Mouse (Mus musculus) limb, embryonic 13.5 days (tissue): ENCODE data around the gene Pik3ca. TPM values are rescaled to one million over a fixed set of nuclear protein-coding genes. Genes with fewer than 3 reads are reported as not detected.

Experiments
- ATAC-seq: fragments of 200-750 bp; cut with Nextera tagmentation; 2 replicates; pipeline ENCODE4 v1.8.0; 2017; ENCODE audit warnings: low read depth, moderate number of reproducible peaks, moderate TSS enrichment; ENCODE audit not compliant: low FRiP score
- H3K27ac ChIP-seq: fragments of 300-500 bp; sonication (generic); 2 replicates; pipeline ENCODE4 v1.5.1; 2015; ENCODE audit warnings: inconsistent platforms, mild to moderate bottlenecking, moderate library complexity
- H3K27me3 ChIP-seq: fragments of 300-500 bp; sonication (generic); 2 replicates; pipeline ENCODE4 v1.6.1; 2015; ENCODE audit warnings: mild to moderate bottlenecking, inconsistent platforms
- H3K36me3 ChIP-seq: fragments of 300-500 bp; sonication (generic); 2 replicates; pipeline ENCODE4 v1.6.1; 2015; ENCODE audit warnings: inconsistent platforms, mild to moderate bottlenecking, moderate library complexity
- H3K4me1 ChIP-seq: fragments of 300-500 bp; sonication (generic); 2 replicates; pipeline ENCODE4 v1.6.1; 2015; ENCODE audit warnings: inconsistent platforms
- H3K4me2 ChIP-seq: fragments of 300-500 bp; sonication (generic); replicated peaks from 2 replicates; pipeline ENCODE4 v1.6.1; 2015; ENCODE audit warnings: inconsistent platforms, mild to moderate bottlenecking, moderate library complexity
- H3K4me3 ChIP-seq: fragments of 300-500 bp; sonication (generic); 2 replicates; pipeline ENCODE4 v1.5.1; 2015; ENCODE audit warnings: moderate library complexity, mild to moderate bottlenecking, inconsistent platforms
- H3K9ac ChIP-seq: fragments of 300-500 bp; sonication (generic); 2 replicates; pipeline ENCODE4 v1.6.1; 2015; ENCODE audit warnings: mild to moderate bottlenecking, inconsistent platforms
- H3K9me3 ChIP-seq: fragments of 300-500 bp; sonication (generic); 2 replicates; pipeline ENCODE4 v1.6.1; 2016; ENCODE audit warnings: inconsistent platforms
- WGBS: fragments of 180-500 bp; shearing (Covaris S2); methylation state at CpG from one replicate; pipeline ENCODE4 v1.1.7; 2015; 5-methylcytosine and 5-hydroxymethylcytosine counted together
- polyA plus RNA-seq: library from polyadenylated mRNA; unstranded; fragments of >200 nt; fragmentation: Nextera tagmentation; extraction: Ambion mirVana; gene quantifications from 2 replicates; pipeline ENCODE4 v1.2.1, GENCODE M21; 2015

The Pik3ca gene
- polyA plus RNA-seq, 1 experiment from 2014 or later = 10.6 TPM

DNA sequence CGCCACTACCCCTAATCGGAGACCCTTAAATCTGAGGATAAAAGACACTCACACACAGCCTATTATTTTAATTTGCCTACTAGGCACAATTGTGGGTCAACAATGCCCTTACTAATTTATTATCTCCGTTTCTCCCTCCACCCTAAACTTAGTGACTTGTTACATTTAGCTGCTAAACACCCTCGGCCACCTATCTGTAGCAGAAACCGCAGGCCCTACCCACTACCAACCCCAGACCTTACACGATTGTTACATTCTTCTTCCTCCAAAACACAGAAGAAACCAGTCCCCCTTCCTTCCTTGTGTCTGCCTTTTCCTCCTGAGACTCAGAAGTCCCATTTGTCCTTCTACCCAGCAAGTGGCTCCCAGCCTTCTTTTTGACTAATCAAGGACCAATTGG lies 9.3 kb downstream of the Pik3ca start:
- Histone ChIP-seq H3K27ac (no peak overlapping the region), H3K9ac (no peak overlapping the region), H3K4me3 (no peak overlapping the region), H3K4me2 (no peak overlapping the region), H3K27me3 (no peaks in the 10 kb centered on the region), H3K9me3 (no peaks in the 10 kb centered on the region), H3K36me3 (no peaks in the 10 kb centered on the region), H3K4me1 (peaks cover 15% of the 10 kb centered on the region)
- 81% methylated on average over 6 of the region's 6 CpGs for WGBS
- no peak for ATAC-seq

GRCm38 (mm10) chr3:32408811-32409273 lies 11.4 kb downstream of the Pik3ca start:
- Histone ChIP-seq H3K9ac (no peak overlapping the region), H3K4me2 (no peak overlapping the region), H3K4me1 (peaks cover 18% of the 10 kb centered on the region), H3K27me3 (no peaks in the 10 kb centered on the region), H3K9me3 (no peaks in the 10 kb centered on the region), H3K27ac (no peak overlapping the region), H3K36me3 (no peaks in the 10 kb centered on the region), H3K4me3 (no peak overlapping the region)
- 89% methylated on average over 3 of the region's 3 CpGs for WGBS
- no peak for ATAC-seq

DNA sequence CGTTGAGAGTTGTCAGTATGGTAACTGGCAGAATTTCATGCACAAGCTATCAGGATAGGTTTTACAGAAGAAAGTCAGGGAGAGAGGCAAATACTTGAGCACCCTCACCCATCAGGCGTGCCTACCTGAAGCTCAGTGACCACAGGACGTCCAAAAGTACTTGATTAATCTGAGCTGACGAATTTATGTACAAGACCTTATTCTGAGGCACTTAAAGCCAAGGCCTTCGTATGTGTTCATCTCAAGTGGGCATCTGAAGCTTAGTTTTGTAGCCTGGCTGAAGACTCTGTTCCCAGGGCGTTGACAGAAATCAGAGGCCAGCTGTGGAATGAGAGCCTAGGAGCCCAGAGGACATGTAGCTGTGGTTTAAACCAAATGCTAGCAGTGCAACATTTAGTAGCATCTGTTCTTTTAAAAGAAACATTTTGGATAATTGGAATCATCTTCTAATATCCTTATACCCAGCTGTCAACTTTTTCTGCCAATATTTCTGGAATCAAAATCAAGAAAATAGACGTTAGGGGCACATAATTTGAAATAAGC lies 15.1 kb downstream of the Pik3ca start:
- Histone ChIP-seq H3K4me1 (peaks cover 38% of the 10 kb centered on the region), H3K36me3 (no peaks in the 10 kb centered on the region), H3K27ac (no peak overlapping the region), H3K9ac (no peak overlapping the region), H3K27me3 (no peaks in the 10 kb centered on the region), H3K4me3 (no peak overlapping the region), H3K4me2 (no peak overlapping the region), H3K9me3 (no peaks in the 10 kb centered on the region)
- no peak for ATAC-seq
- WGBS = 70% methylated on average over 7 of the region's 7 CpGs

GRCm38 (mm10) chr3:32414381-32414780 lies 16.9 kb downstream of the Pik3ca start:
- Histone ChIP-seq H3K36me3 (no peaks in the 10 kb centered on the region), H3K4me1 (peaks cover 38% of the 10 kb centered on the region), H3K27me3 (no peaks in the 10 kb centered on the region), H3K4me2 (no peak overlapping the region), H3K4me3 (no peak overlapping the region), H3K27ac (no peak overlapping the region), H3K9ac (no peak overlapping the region), H3K9me3 (no peaks in the 10 kb centered on the region)
- no peak for ATAC-seq
- 31% methylated on average over 4 of the region's 4 CpGs for WGBS

- H3K27ac ChIP-seq = no peak overlapping the region
- no peaks in the 10 kb centered on the region for H3K9me3 ChIP-seq
- no peak overlapping the region for H3K4me3 ChIP-seq
- H3K36me3 ChIP-seq = no peaks in the 10 kb centered on the region
- ATAC-seq = no peak
- no peak overlapping the region for H3K4me2 ChIP-seq
- H3K9ac ChIP-seq = no peak overlapping the region
- H3K27me3 ChIP-seq = no peaks in the 10 kb centered on the region
- peaks cover 38% of the 10 kb centered on the region for H3K4me1 ChIP-seq
- WGBS = 49% methylated on average over 3 of the region's 3 CpGs
These were observed 18.2 kb downstream of the Pik3ca start for GRCm38 (mm10) chr3:32415370-32416309.

- Histone ChIP-seq H3K4me2 (no peak overlapping the region), H3K9me3 (no peaks in the 10 kb centered on the region), H3K27ac (no peak overlapping the region), H3K4me3 (no peak overlapping the region), H3K4me1 (peaks cover 30% of the 10 kb centered on the region), H3K36me3 (no peaks in the 10 kb centered on the region), H3K9ac (no peak overlapping the region), H3K27me3 (no peaks in the 10 kb centered on the region)
- no peak for ATAC-seq
- WGBS = 65% methylated on average over 5 of the region's 5 CpGs
These were observed 20.3 kb downstream of the Pik3ca start for GRCm38 (mm10) chr3:32417751-32418211.

- Histone ChIP-seq H3K4me1 (peaks cover 13% of the 10 kb centered on the region), H3K9ac (no peak overlapping the region), H3K9me3 (0 out of 2 replicates have a peak, but pooled peaks cover 5% of the 10 kb centered on the region), H3K4me3 (no peak overlapping the region), H3K4me2 (no peak overlapping the region), H3K36me3 (0 out of 2 replicates have a peak, but pooled peaks cover 4% of the 10 kb centered on the region), H3K27ac (no peak overlapping the region), H3K27me3 (no peaks in the 10 kb centered on the region)
- 70% methylated on average over 2 of the region's 2 CpGs for WGBS
- no peak for ATAC-seq
These were observed 22.4 kb downstream of the Pik3ca start for GRCm38 (mm10) chr3:32419866-32420265.

DNA sequence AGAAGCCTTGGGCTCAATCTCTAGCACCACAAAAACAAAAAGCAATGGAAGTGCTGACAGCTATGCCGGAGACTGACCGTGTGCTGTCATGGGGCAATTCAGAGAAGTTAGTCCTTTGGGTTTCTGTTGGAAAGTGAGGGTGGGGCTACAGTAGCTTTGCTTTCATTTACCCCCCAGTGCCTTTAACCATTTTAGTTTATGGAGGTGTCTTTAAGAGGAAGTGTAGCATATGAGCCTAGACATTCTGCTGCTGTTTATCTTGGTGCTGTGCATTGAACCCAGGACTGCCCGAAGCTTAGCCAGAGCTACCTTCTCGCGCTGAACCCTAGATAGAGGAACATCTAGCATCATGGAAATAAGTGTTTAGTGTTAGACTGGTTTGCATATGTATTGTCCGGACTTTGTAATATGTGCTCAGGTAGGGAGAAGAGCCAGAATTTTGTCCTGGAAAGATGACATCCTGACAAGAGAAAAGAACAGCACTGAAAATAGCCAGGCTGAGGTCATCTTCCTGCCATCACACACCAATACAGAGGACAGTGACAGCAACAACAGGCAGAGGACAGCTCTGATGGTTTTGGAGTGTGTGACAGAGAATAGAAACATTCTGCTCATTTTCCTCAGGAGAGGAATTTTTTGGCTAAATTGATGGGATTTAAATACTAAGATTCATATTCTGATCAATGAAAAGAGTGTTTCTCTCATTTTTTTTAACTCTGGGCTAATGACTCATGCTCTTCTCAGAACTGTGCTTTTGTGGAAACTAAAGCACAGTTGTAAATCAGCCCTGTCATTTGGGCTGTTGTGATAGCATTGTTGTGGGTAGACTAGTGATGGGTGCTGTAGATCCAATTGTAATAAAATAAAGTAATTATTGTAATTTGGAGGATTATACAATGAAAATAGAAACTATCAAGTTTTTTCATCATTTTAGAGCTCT lies 23.9 kb downstream of the Pik3ca start:
- Histone ChIP-seq H3K9me3 (peaks cover 5% of the 10 kb centered on the region; the same call in 1 of the 2 replicates), H3K27ac (no peak overlapping the region), H3K9ac (no peak overlapping the region), H3K27me3 (no peaks in the 10 kb centered on the region), H3K4me1 (peaks cover 3% of the 10 kb centered on the region), H3K36me3 (0 out of 2 replicates have a peak, but pooled peaks cover 4% of the 10 kb centered on the region), H3K4me2 (no peak overlapping the region), H3K4me3 (no peak overlapping the region)
- 95% methylated on average over 6 of the region's 6 CpGs for WGBS
- ATAC-seq = no peak

DNA sequence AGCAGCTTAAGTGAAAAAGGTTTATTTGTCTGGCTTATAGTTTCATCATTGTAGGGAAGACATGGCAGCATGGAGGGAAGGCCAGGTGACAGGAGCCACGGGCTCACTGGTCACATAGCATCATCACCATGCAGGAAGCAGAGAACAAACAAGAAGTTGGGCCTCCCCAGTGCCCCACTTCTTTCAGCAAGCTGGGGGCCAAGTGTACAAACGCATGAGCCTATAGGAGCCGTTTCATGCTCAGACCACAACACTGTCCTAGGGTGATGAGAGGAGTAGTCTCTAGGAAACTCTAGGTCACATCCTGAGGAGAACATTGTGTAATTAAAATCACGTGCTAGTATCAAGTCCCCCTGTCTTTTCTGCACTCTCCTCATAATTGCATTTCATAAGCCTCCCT lies 30.2 kb downstream of the Pik3ca start:
- Histone ChIP-seq H3K9ac (no peak overlapping the region), H3K27me3 (no peaks in the 10 kb centered on the region), H3K4me1 (peaks cover 15% of the 10 kb centered on the region; the same call in 1 of the 2 replicates), H3K9me3 (peaks cover 5% of the 10 kb centered on the region; the same call in 1 of the 2 replicates), H3K4me3 (no peak overlapping the region), H3K36me3 (0 out of 2 replicates have a peak, but pooled peaks cover 4% of the 10 kb centered on the region), H3K27ac (no peak overlapping the region), H3K4me2 (no peak overlapping the region)
- no peak for ATAC-seq
- 74% methylated on average over 4 of the region's 4 CpGs for WGBS

GRCm38 (mm10) chr3:32428361-32428760 lies 30.9 kb downstream of the Pik3ca start:
- H3K36me3 ChIP-seq = 0 out of 2 replicates have a peak, but pooled peaks cover 4% of the 10 kb centered on the region

GRCm38 (mm10) chr3:32428921-32429320 lies 31.4 kb downstream of the Pik3ca start:
- 0 out of 2 replicates have a peak, but pooled peaks cover 4% of the 10 kb centered on the region for H3K36me3 ChIP-seq
- peaks cover 2% of the 10 kb centered on the region; the same call in 1 of the 2 replicates for H3K9me3 ChIP-seq
- no peaks in the 10 kb centered on the region for H3K27me3 ChIP-seq
- no peak overlapping the region for H3K4me2 ChIP-seq
- H3K4me3 ChIP-seq = no peak overlapping the region
- H3K27ac ChIP-seq = no peak overlapping the region
- WGBS = 75% methylated on average over 4 of the region's 4 CpGs
- ATAC-seq = no peak
- H3K9ac ChIP-seq = no peak overlapping the region
- H3K4me1 ChIP-seq = peaks cover 15% of the 10 kb centered on the region; the same call in 1 of the 2 replicates

More at GRCm38 (mm10) chr3:32428361-32428760, 30.9 kb downstream of the Pik3ca start:
- Histone ChIP-seq H3K4me3 (no peak overlapping the region), H3K9ac (no peak overlapping the region), H3K4me2 (no peak overlapping the region), H3K27ac (no peak overlapping the region), H3K27me3 (no peaks in the 10 kb centered on the region), H3K9me3 (peaks cover 5% of the 10 kb centered on the region; the same call in 1 of the 2 replicates), H3K4me1 (peaks cover 15% of the 10 kb centered on the region; the same call in 1 of the 2 replicates)
- ATAC-seq = no peak
- 94% methylated on average over 3 of the region's 3 CpGs for WGBS
